Mouse (Mus musculus) kidney, embryonic 15.5 days (tissue): ENCODE data around the gene Plin3. TPM values are rescaled to one million over a fixed set of nuclear protein-coding genes. Genes with fewer than 3 reads are reported as not detected.
"Not testable (repeated sequence)": the region's sequence is repeated elsewhere in the genome, so short reads cannot be mapped to it uniquely, and the experiment has no call there.

Experiments used
- ATAC-seq: fragments of 200-750 bp; cut with Nextera tagmentation; replicated peaks from 2 replicates; pipeline ENCODE4 v1.8.0; 2017; ENCODE audit warnings: moderate TSS enrichment; ENCODE audit not compliant: low FRiP score
- H3K27ac ChIP-seq: fragments of 300-500 bp; sonication (generic); 2 replicates; pipeline ENCODE4 v1.5.1; 2015; ENCODE audit warnings: mild to moderate bottlenecking, inconsistent platforms
- H3K27me3 ChIP-seq: fragments of 300-500 bp; sonication (generic); 2 replicates; pipeline ENCODE4 v1.6.1; 2015; ENCODE audit warnings: inconsistent platforms
- H3K36me3 ChIP-seq: fragments of 300-500 bp; sonication (generic); 2 replicates; pipeline ENCODE4 v1.6.1; 2015; ENCODE audit warnings: inconsistent platforms
- H3K4me1 ChIP-seq: fragments of 300-500 bp; sonication (generic); 2 replicates; pipeline ENCODE4 v1.6.1; 2015; ENCODE audit warnings: inconsistent platforms
- H3K4me2 ChIP-seq: fragments of 300-500 bp; sonication (generic); 2 replicates; pipeline ENCODE4 v1.6.1; 2015; ENCODE audit warnings: moderate library complexity, mild to moderate bottlenecking, inconsistent platforms
- H3K4me3 ChIP-seq: fragments of 300-500 bp; sonication (generic); replicated peaks from 2 replicates; pipeline ENCODE4 v1.5.1; 2015; ENCODE audit warnings: mild to moderate bottlenecking, inconsistent platforms
- H3K9ac ChIP-seq: fragments of 300-500 bp; sonication (generic); 2 replicates; pipeline ENCODE4 v1.6.1; 2015; ENCODE audit warnings: mild to moderate bottlenecking, inconsistent platforms
- H3K9me3 ChIP-seq: fragments of 300-500 bp; sonication (generic); replicated peaks from 2 replicates; pipeline ENCODE4 v1.6.1; 2016; ENCODE audit warnings: inconsistent platforms
- WGBS: fragments of 180-500 bp; shearing (Covaris S2); methylation state at CpG from one replicate; pipeline ENCODE4 v1.1.7; 2015; ENCODE audit warnings: mixed read lengths; 5-methylcytosine and 5-hydroxymethylcytosine counted together
- polyA plus RNA-seq: library from polyadenylated mRNA; unstranded; fragments of >200 nt; fragmentation: Nextera tagmentation; extraction: Ambion mirVana; gene quantifications from 2 replicates; pipeline ENCODE4 v1.2.1, GENCODE M21; 2015

The Plin3 gene
- polyA plus RNA-seq, 1 experiment from 2014 or later: 77.4 TPM

GRCm38 (mm10) chr17:56269741-56270140, 22.9 kb downstream of the Plin3 start:
- Histone ChIP-seq H3K36me3 (peaks cover 20% of the 10 kb centered on the region), H3K9me3 (no peaks in the 10 kb centered on the region), H3K4me1 (peaks cover 23% of the 10 kb centered on the region), H3K27me3 (no peaks in the 10 kb centered on the region), H3K27ac (peak overlapping the region; percentile 88), H3K9ac (peak overlapping the region; percentile 24), H3K4me2 (peak overlapping the region; percentile 69), H3K4me3 (peak overlapping the region; percentile 42)
- ATAC-seq: peak; percentile 14
- 77% methylated on average over 3 of the region's 3 CpGs for WGBS

GRCm38 (mm10) chr17:56269153-56269630, 23.5 kb downstream of the Plin3 start:
- Histone ChIP-seq H3K9ac (peak overlapping the region; percentile 35), H3K9me3 (no peaks in the 10 kb centered on the region), H3K4me1 (peaks cover 23% of the 10 kb centered on the region), H3K36me3 (peaks cover 20% of the 10 kb centered on the region), H3K27me3 (no peaks in the 10 kb centered on the region), H3K4me3 (peak overlapping the region; percentile 42), H3K4me2 (peak overlapping the region; percentile 69), H3K27ac (peak overlapping the region; percentile 88)
- peak; percentile 78 for ATAC-seq
- WGBS: 18% methylated on average over 12 of the region's 12 CpGs

GRCm38 (mm10) chr17:56266271-56266670, 26.4 kb downstream of the Plin3 start:
- Histone ChIP-seq H3K9ac (no peak overlapping the region), H3K27me3 (no peaks in the 10 kb centered on the region), H3K4me1 (peaks cover 14% of the 10 kb centered on the region), H3K4me2 (no peak overlapping the region), H3K36me3 (peaks cover 31% of the 10 kb centered on the region), H3K9me3 (no peaks in the 10 kb centered on the region), H3K4me3 (no peak overlapping the region), H3K27ac (no peak overlapping the region)
- WGBS: 37% methylated on average over 3 of the region's 3 CpGs
- no peak for ATAC-seq

- no peak overlapping the region for H3K27ac ChIP-seq
Measured at GRCm38 (mm10) chr17:56265869-56266268, 26.8 kb downstream of the Plin3 start.

GRCm38 (mm10) chr17:56265011-56265410, 27.7 kb downstream of the Plin3 start:
- WGBS: 89% methylated on average over 4 of the region's 4 CpGs

More at GRCm38 (mm10) chr17:56265869-56266268, 26.8 kb downstream of the Plin3 start:
- Histone ChIP-seq H3K36me3 (peaks cover 31% of the 10 kb centered on the region), H3K4me1 (peaks cover 18% of the 10 kb centered on the region), H3K4me3 (no peak overlapping the region), H3K9ac (no peak overlapping the region), H3K27me3 (no peaks in the 10 kb centered on the region), H3K9me3 (no peaks in the 10 kb centered on the region), H3K4me2 (no peak overlapping the region)
- no peak for ATAC-seq
- 68% methylated on average over 3 of the region's 3 CpGs for WGBS

GRCm38 (mm10) chr17:56264020-56264419, 28.7 kb downstream of the Plin3 start:
- no peaks in the 10 kb centered on the region for H3K9me3 ChIP-seq
- H3K4me3 ChIP-seq: no peak overlapping the region
- H3K9ac ChIP-seq: no peak overlapping the region
- peak; percentile 75 for ATAC-seq
- peaks cover 29% of the 10 kb centered on the region for H3K4me1 ChIP-seq
- 24% methylated on average over 8 of the region's 8 CpGs for WGBS
- no peak overlapping the region for H3K4me2 ChIP-seq
- H3K36me3 ChIP-seq: peaks cover 42% of the 10 kb centered on the region
- no peaks in the 10 kb centered on the region for H3K27me3 ChIP-seq
- H3K27ac ChIP-seq: no peak overlapping the region

More at GRCm38 (mm10) chr17:56265011-56265410, 27.7 kb downstream of the Plin3 start:
- Histone ChIP-seq H3K4me1 (peaks cover 26% of the 10 kb centered on the region), H3K9me3 (no peaks in the 10 kb centered on the region), H3K27me3 (no peaks in the 10 kb centered on the region), H3K4me3 (no peak overlapping the region), H3K36me3 (peaks cover 32% of the 10 kb centered on the region), H3K9ac (no peak overlapping the region), H3K4me2 (no peak overlapping the region), H3K27ac (no peak overlapping the region)
- ATAC-seq: no peak

- WGBS: 80% methylated on average over 3 of the region's 3 CpGs
- H3K27ac ChIP-seq: no peak overlapping the region
- no peak overlapping the region for H3K9ac ChIP-seq
- H3K36me3 ChIP-seq: peaks cover 54% of the 10 kb centered on the region
- ATAC-seq: no peak
- no peak overlapping the region for H3K4me3 ChIP-seq
- no peaks in the 10 kb centered on the region for H3K9me3 ChIP-seq
- H3K4me1 ChIP-seq: peaks cover 41% of the 10 kb centered on the region
- no peaks in the 10 kb centered on the region for H3K27me3 ChIP-seq
- H3K4me2 ChIP-seq: no peak overlapping the region
Measured at GRCm38 (mm10) chr17:56262645-56263094, 30.0 kb downstream of the Plin3 start.

- Histone ChIP-seq H3K4me1 (peaks cover 46% of the 10 kb centered on the region), H3K27me3 (no peaks in the 10 kb centered on the region), H3K36me3 (peaks cover 54% of the 10 kb centered on the region), H3K27ac (no peak overlapping the region), H3K9ac (no peak overlapping the region), H3K9me3 (no peaks in the 10 kb centered on the region), H3K4me2 (no peak overlapping the region), H3K4me3 (no peak overlapping the region)
- ATAC-seq: no peak
- 75% methylated on average over 3 of the region's 3 CpGs for WGBS
Measured at GRCm38 (mm10) chr17:56261166-56261565, 31.5 kb downstream of the Plin3 start.

- peaks cover 54% of the 10 kb centered on the region for H3K36me3 ChIP-seq
Measured at GRCm38 (mm10) chr17:56259301-56260037, 33.2 kb downstream of the Plin3 start.

GRCm38 (mm10) chr17:56258812-56259211, 33.9 kb downstream of the Plin3 start:
- H3K9ac ChIP-seq, H3K27ac ChIP-seq, H3K27me3 ChIP-seq, H3K9me3 ChIP-seq, ATAC-seq: not testable (repeated sequence)
- Histone ChIP-seq H3K36me3 (peaks cover 54% of the 10 kb centered on the region), H3K4me2 (peak overlapping the region; percentile 93; the same call in 1 of the 2 replicates), H3K4me3 (peak overlapping the region; percentile 1; the same call in 1 of the 2 replicates), H3K4me1 (peaks cover 53% of the 10 kb centered on the region)
- 50% methylated on average over 2 of the region's 2 CpGs for WGBS

More at GRCm38 (mm10) chr17:56259301-56260037, 33.2 kb downstream of the Plin3 start:
- no peak overlapping the region for H3K27ac ChIP-seq
- H3K4me3 ChIP-seq: peak overlapping the region; percentile 1
- H3K27me3 ChIP-seq: no peaks in the 10 kb centered on the region
- no peaks in the 10 kb centered on the region for H3K9me3 ChIP-seq
- 87% methylated on average over 10 of the region's 10 CpGs for WGBS
- H3K4me2 ChIP-seq: peak overlapping the region; percentile 93; the same call in 1 of the 2 replicates
- no peak for ATAC-seq
- H3K9ac ChIP-seq: 0 out of 2 replicates have a peak overlapping the region, but pooled peaks have one; percentile 17
- H3K4me1 ChIP-seq: peaks cover 53% of the 10 kb centered on the region

GRCm38 (mm10) chr17:56258269-56258668, 34.4 kb downstream of the Plin3 start:
- H3K27me3 ChIP-seq, H3K9ac ChIP-seq, ATAC-seq, H3K9me3 ChIP-seq, H3K27ac ChIP-seq: not testable (repeated sequence)
- peaks cover 53% of the 10 kb centered on the region for H3K36me3 ChIP-seq
- 89% methylated on average over 19 of the region's 19 CpGs for WGBS
- peak overlapping the region; percentile 71; the same call in 1 of the 2 replicates for H3K4me3 ChIP-seq
- H3K4me2 ChIP-seq: peak overlapping the region; percentile 93; the same call in 1 of the 2 replicates
- H3K4me1 ChIP-seq: peaks cover 53% of the 10 kb centered on the region

GRCm38 (mm10) chr17:56257181-56257894, 35.3 kb downstream of the Plin3 start:
- H3K36me3 ChIP-seq: peaks cover 44% of the 10 kb centered on the region
- H3K27ac ChIP-seq: peak overlapping the region; percentile 85
- H3K27me3 ChIP-seq: no peaks in the 10 kb centered on the region
- peak overlapping the region; percentile 93 for H3K4me2 ChIP-seq
- H3K4me3 ChIP-seq: peak overlapping the region; percentile 71
- no peaks in the 10 kb centered on the region for H3K9me3 ChIP-seq
- peak overlapping the region; percentile 67 for H3K9ac ChIP-seq
- peak; percentile 1; the same call in 1 of the 2 replicates for ATAC-seq
- H3K4me1 ChIP-seq: peaks cover 53% of the 10 kb centered on the region
- 7% methylated on average over 58 of the region's 58 CpGs for WGBS
